Mouse (Mus musculus): ENCODE measurements around the gene Mybpc2. TPM values are rescaled to one million over a fixed set of nuclear protein-coding genes. Genes with fewer than 3 reads are reported as not detected.

Gene Mybpc2
- total RNA-seq, 2 experiments from 2014 or later, result not detected

DNA sequence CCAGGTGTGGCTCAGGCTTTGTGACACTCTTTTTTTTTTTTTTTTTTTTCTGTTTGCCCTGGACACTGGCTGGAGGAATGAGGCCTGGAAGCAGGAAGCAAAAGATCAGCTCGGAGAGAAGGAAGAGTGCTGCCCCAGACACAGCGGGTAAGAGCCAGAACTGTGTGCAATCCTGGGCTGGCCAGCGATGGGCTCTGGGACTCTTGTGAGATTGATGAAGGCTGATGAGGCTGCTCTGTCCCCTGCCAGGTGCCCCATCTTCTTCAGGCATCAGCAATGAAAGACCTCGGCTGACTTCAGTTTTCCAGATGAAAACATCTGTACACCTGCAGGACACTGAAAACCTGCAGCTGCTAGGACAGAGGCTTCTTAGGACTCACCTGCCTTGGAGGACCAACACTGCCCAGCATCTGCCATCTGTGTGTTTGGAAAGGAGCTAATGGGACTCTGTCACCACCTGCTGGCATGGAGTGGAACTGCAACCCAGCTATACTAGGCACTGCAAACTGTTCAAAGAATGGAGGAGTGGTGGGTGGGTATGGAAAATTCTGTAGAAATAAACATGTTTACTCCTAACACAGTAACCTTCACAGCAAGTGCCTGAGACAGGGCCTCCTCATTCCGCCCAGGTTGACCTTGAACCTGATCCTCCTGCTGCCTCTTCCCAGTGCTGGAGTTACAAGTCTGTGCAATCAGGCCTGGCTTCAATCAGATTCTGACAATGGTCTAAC lies 39.5 kb downstream of the Mybpc2 start:
- no peak overlapping the region for H3K4me3 ChIP-seq
- TF ChIP-seq CTCF (conservative IDR thresholded peaks at IDR 0.05), result peak; percentile 99
- DNase-seq (ENCODE audit: low spot score in 2 of 2), result peak; percentile 79 to 89
- H3K27ac ChIP-seq, result peak overlapping the region; percentile 82

DNA sequence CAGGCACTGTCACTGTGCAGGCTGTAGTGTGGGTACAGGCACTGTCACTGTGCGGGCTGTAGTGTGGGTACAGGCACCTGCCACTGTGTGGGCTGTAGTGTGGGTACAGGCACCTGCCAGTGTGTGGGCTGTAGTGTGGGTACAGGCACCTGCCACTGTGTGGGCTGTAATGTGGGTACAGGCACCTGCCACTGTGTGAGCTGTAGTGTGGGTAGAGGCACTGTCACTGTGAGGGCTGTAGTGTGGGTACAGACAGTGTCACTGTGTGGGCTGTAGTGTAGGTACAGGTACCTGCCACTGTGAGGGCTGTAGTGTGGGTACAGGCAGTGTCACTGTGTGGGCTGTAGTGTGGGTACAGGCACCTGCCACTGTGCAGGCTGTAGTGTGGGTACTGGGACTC lies 40.3 kb downstream of the Mybpc2 start:
- no peak overlapping the region for H3K4me3 ChIP-seq
- no peak for DNase-seq (ENCODE audit: low spot score in 2 of 2)
- TF ChIP-seq CTCF (conservative IDR thresholded peaks at IDR 0.05), result no peak
- H3K27ac ChIP-seq, result peak overlapping the region; percentile 82

DNA sequence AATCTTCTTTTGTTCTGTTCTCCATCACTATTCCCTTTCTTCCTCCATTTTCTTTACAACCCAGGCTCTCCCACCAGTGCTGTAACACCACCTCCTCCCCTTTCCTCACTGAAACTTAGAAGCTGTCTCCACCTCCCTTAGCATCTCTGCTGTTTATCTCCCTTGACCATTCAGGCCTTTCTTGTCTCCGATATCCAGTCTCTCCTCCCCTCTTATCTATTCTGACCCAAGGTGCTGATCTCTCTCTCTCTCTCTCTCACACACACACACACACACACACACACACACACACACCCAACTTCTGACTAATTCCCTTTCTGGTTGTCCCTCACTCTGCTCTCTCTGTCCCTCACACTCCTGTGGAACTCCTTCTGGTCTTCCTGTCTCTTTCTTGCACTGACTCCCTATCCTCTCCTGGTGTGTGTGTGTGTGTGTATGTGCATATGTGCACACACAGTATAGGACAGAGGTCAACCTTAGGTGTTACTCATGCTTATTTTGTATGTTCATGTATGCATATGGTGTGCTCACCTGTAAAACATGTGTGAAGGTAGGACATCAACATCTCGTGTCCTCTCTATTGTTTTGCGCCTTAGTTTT lies 41.5 kb downstream of the Mybpc2 start:
- DNase-seq (ENCODE audit: low spot score in 2 of 2), result no peak
- TF ChIP-seq CTCF (conservative IDR thresholded peaks at IDR 0.05), result no peak
- no peak overlapping the region for H3K27ac ChIP-seq
- H3K4me3 ChIP-seq, result no peak overlapping the region

DNA sequence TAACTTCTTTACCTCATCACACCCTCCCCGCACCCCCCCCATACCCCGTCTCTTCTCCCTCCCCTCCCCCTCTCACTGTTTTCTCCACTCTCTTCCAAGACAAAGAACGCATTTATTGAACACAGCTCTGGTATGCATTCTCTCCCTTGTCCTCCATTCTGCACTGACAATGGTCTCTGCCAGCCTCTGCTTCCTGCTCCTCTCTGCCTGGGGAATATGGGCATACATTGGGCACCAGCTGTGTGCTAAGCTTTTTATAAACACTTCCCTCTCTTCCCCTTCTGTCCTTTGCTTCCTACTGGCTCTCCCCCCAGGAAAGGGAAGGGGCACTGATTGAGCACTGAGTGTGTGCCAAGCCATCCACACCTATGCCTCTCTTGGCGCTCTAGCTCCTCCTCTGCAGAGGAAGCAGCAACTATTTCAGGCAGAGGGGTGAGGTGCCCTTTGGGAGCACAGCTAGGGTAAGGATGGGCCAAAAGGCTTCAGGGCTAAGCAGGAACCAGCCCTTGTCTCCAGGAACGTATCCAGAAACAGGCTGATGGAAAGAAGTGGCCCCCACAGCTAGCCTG lies 49.3 kb downstream of the Mybpc2 start:
- Histone ChIP-seq H3K4me3 (no peak overlapping the region), H3K27ac (peak overlapping the region; percentile 96)
- no peak for DNase-seq (ENCODE audit: low spot score in 2 of 2)
- no peak for TF ChIP-seq CTCF (conservative IDR thresholded peaks at IDR 0.05)

DNA sequence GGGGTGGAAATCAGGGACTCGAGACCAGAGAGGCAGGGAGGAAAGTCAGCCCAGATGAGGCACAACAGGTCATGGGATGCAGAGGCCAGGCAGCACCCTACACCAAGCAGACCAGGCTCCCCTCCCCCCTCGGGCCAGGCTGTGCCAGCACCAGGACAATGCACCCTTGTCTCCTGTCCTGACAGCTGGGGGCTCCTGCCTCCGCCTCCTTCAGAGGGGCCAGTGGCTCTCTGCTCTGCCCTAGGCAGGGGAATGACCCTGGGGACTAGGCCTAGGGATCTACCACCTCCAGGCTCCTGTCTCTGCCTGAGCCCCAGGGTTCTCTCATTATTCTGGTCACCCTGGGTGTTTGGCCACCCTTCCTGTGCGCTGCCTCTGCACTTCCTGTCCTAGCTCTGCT lies 50.0 kb downstream of the Mybpc2 start:
- Histone ChIP-seq H3K27ac (peak overlapping the region; percentile 96), H3K4me3 (no peak overlapping the region)
- DNase-seq (ENCODE audit: low spot score in 2 of 2), result peak; percentile 77 to 87
- TF ChIP-seq CTCF (conservative IDR thresholded peaks at IDR 0.05), result no peak

DNA sequence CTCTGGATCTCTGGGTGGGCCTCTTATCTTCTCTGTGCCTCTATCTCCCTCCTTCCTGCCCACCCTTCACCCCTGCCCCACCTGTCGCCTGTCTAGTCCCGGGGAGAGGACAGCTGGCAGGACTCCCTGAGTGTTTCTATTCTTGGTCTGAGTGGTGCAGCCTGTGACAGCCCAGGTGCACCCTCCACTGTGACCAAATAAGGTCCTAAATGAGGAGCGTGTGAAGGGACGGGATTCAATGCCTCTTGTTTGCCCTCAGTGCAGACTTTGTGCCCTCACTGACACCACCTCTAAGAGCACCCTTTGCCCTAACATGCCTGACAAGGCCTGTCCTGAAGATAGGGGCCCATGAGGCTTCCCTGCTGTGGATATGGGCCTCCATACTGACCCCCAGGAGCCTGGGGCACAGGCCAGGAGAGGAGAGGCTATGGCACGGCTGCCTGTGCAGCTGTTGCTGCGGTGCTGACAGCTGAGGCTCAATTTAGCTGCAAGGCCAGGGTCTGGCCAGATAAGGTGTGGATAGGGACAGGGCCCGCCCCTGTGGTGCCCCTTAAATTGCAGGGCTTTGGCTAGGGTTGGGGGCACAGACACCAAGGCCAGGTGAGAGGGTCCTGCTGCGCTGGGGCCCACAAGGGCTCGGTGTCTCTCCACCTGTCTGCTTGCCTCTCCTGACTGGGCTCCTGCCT lies 51.4 kb downstream of the Mybpc2 start:
- peak overlapping the region; percentile 96 for H3K27ac ChIP-seq
- no peak for DNase-seq (ENCODE audit: low spot score in 2 of 2)
- TF ChIP-seq CTCF (conservative IDR thresholded peaks at IDR 0.05), result no peak

DNA sequence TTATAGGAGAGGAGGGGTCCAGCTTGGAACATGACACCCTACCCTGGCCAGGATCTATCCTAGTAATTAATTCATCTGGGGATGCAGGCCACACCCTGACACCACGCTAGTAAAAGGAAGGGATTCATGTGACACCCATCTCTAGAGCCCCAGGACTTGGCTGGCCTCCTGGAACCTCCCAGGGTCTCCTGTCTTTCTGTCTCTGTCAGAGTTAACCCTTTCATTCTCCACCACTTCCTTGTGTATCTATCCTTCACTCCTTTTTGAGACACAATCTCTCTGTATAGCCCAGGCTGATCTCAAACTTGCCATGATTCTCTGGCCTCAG lies 51.9 kb downstream of the Mybpc2 start:
- Histone ChIP-seq H3K4me3 (no peak overlapping the region), H3K27ac (peak overlapping the region; percentile 96)
- no peak for DNase-seq (ENCODE audit: low spot score in 2 of 2)
- no peak for TF ChIP-seq CTCF (conservative IDR thresholded peaks at IDR 0.05)

More for the DNA sequence above, 51.4 kb downstream of the Mybpc2 start:
- H3K4me3 ChIP-seq, result no peak overlapping the region

DNA sequence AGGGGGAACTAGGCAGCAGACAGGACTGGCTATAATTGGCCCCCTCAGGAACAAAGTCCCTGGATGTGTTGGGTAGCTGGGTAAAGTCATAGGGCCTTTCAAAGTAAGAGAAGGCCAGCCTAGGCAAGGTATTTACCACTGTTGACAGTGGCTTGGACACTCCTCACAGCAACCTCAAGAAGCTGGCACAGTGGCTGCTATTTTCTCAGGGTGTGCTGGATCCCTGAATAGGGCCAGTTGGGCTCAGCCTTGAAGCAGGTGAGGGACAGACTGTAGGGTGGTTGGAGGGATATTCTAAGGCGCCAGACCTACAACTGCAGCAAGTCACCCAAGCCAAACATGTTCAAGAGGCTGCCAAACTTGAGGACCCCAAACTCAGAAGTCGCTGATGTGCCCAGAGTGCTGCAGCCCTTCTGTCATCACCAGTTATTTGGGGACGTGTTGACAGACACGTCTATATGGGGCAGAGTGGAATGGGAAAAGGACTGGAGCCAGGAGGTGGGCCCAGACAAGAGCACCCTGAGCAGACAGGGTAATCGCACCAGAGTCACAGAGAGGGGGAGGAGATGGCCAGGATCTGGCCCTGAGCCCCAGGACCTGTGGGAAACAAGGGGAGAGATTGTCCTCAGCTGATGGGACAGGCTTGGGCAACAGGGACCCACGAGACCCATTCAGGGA lies 52.4 kb downstream of the Mybpc2 start:
- Histone ChIP-seq H3K27ac (peak overlapping the region; percentile 96), H3K4me3 (no peak overlapping the region)

DNA sequence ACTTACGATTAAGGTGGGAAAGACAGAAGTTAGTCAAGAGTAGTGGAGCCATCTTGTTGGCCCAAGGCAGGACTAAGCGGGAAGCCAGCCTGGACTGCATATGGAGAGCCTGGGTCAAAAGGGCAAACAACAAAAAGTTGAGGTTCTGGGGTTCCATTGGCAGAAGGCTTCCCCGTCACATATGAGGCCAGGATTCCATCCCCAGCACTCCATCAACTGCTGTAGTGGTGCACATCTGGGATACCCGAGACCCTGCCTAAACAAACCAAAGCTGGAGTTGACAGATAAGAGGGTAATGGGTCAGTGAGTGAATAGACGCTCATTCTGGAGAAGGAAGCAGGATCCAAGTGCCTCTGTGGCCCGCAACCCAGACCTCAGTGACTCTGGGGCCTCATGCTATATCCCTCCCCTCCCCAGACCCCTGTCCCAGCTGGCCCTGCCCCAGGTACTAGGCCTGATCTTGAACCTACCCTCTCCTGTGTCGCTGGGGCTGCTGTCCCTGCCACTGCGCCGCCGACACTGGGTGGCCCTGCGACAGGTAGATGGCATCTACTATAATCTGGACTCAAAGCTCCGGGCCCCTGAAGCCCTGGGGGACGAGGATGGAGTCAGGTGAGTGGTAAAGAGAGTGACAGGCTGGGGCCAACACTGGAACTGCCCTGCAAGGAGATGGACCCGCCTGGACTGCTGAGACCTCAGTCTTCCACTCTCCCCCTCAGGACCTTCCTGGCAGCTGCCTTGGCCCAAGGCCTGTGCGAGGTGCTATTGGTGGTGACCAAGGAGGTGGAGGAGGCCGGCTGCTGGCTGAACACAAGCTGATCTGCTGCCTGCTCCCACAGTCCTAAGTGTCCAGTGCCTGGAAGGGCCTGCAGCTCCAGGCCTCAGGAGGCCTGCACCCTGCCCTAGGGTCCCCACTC lies 53.5 kb downstream of the Mybpc2 start:
- no peak overlapping the region for H3K4me3 ChIP-seq
- no peak for TF ChIP-seq CTCF (conservative IDR thresholded peaks at IDR 0.05)
- no peak for DNase-seq (ENCODE audit: low spot score in 2 of 2)
- peak overlapping the region; percentile 96 for H3K27ac ChIP-seq

More for the DNA sequence above, 52.4 kb downstream of the Mybpc2 start:
- TF ChIP-seq CTCF (conservative IDR thresholded peaks at IDR 0.05), result no peak
- DNase-seq (ENCODE audit: low spot score in 2 of 2), result no peak

DNA sequence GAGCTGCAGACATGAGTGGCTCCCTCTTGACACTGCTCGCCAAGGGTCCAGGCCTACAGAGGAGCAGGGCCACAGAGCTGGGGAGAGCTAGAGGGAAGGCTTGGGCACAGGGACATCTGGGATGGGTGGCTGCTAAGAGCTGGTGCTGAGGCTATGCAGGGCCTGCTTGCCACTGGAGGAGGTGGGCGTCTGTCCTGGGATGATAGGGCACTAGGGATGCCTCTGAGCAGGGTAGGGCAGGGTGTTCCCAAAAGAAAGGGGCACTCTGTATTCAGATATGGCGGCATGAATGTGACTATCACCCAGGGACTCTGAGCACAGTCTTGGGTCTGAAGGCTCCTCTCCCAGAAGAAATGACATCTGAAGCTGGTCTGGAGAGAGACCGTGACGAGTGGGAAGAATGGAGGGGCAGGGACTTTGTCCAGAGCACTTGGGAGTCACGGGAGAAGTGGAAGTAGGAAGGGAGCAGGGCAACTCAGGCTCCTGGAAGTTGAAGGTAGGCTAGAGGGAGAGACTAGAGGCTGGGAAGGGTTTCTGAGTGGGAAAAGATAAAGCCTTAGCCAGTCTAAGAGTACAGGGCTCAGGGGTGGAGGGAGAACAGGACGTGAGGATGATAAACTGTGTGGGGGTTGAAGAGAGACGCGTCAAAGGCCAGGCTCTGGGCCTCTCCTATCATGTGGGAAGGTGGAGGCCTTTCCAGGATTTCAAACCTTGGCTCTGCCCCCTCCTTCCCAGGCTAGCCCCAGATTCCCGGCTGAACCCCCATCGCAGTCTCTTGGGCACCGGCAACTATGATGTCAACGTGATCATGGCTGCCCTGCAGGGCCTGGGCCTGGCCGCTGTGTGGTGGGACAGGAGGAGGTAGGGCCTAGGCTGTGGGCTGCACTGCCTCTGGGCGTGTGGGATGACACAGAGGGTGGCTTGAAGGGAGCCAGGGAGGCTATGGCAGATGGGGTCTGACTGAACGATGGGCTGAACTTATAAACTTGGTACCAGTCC lies 54.5 kb downstream of the Mybpc2 start:
- no peak for DNase-seq (ENCODE audit: low spot score in 2 of 2)
- Histone ChIP-seq H3K27ac (peak overlapping the region; percentile 96), H3K4me3 (no peak overlapping the region)
- TF ChIP-seq CTCF (conservative IDR thresholded peaks at IDR 0.05), result no peak
